ENCODE assay signal across 8 mouse cellular contexts in the genomic region with DNA sequence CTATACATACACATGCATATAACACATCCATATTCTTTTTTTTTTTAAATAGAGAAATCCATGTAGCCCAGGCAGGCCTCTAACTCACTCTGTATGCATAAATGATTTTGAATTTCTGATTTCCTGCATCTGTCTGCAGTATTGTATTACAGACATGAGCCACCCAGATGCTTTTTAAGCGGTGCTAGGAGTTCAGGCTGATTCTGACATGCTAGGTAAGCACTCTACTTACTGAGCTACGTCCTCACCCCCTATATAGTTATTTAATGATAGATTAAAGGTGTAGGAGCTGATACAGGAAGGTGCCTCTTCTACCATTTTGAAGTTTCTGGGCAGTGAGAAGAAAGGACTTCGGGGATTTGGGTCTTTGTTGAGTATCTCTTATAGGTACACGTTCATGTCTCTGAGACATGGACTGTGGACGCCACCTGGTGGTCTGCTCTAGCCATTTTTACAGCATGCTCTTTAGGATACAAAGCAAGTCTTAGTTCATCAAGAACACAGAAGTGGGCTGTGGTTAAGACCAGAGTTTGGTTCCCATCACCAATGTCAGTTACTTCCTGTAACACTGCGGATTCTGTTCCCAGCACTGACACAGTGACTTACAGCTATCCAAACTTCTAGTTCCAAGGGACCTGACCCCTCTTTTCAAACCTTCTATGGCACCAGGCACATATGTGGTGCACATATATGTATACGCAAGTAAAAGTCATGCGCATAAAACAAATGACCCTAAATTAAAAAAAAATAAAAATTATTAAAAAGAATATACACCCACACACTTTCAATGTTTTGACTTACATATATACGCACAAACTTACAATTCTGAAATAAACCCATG. TPM values are rescaled to one million over a fixed set of nuclear protein-coding genes. Genes with fewer than 3 reads are reported as not detected.
DNase-seq lines count a peak whose midpoint lies in the region; ATAC-seq and TF ChIP-seq lines count a peak whose summit lies in the region.

No protein-coding gene starts in this region.

- no peaks in the 10 kb centered on the region for H3K4me1 ChIP-seq in heart, adult 2 months (ENCODE audit: control insufficient read depth, insufficient read depth, low read length)
- H3K4me1 ChIP-seq in heart, embryonic 11.5 days (ENCODE audit: control insufficient read depth, insufficient read depth, low read length), result no peaks in the 10 kb centered on the region
- no peaks in the 10 kb centered on the region for H3K4me1 ChIP-seq in intestine, postnatal 0 days (replicated peaks; ENCODE audit: control insufficient read depth, insufficient read depth, low read length)
- no peaks in the 10 kb centered on the region for H3K4me1 ChIP-seq in midbrain, embryonic 14.5 days (ENCODE audit: control insufficient read depth, insufficient read depth, low read length)

- no peaks in the 10 kb centered on the region for H3K36me3 ChIP-seq in heart, adult 2 months (ENCODE audit: control insufficient read depth, insufficient read depth, low read length)
- no peaks in the 10 kb centered on the region for H3K36me3 ChIP-seq in heart, embryonic 11.5 days (ENCODE audit: control insufficient read depth, insufficient read depth, low read length)
- no peaks in the 10 kb centered on the region for H3K36me3 ChIP-seq in intestine, postnatal 0 days (ENCODE audit: control insufficient read depth, insufficient read depth)
- H3K36me3 ChIP-seq in midbrain, embryonic 14.5 days (ENCODE audit: control insufficient read depth, insufficient read depth, low read length), result no peaks in the 10 kb centered on the region

- ATAC-seq in heart, embryonic 11.5 days (replicated peaks; ENCODE audit: insufficient number of reproducible peaks, low FRiP score, low TSS enrichment), result no peak
- ATAC-seq in intestine, postnatal 0 days, result no peak
- no peak; the same call in 1 of the 2 replicates for ATAC-seq in midbrain, embryonic 14.5 days (ENCODE audit: low FRiP score, low TSS enrichment)

- TF ChIP-seq POLR2A in heart, adult 2 months (IDR thresholded peaks at IDR 0.05; ENCODE audit: insufficient read depth, low read depth, low read length), result no peak

- H3K4me2 ChIP-seq in heart, embryonic 11.5 days, result no peak overlapping the region
- H3K4me2 ChIP-seq in intestine, postnatal 0 days (replicated peaks; ENCODE audit: low read depth), result no peak overlapping the region
- H3K4me2 ChIP-seq in midbrain, embryonic 14.5 days (ENCODE audit: low read length), result no peak overlapping the region

- intact Hi-C loops in heart, adult 2 months (cut with DNase I), result loop anchor here (1.0 to 10.0 kb wide), 2 partner anchors 319 to 641 kb away; no protein-coding TSS in a partner anchor
- intact Hi-C loops in left cerebral cortex, postnatal 25 days (cut with DNase I), result loop anchor here (1.0 to 10.0 kb wide), 3 partner anchors 75 to 641 kb away; partner anchors contain the start of gene Bhlhe40

- H3K9ac ChIP-seq in heart, adult 2 months (ENCODE audit: low read depth, low read length), result no peak overlapping the region
- no peak overlapping the region for H3K9ac ChIP-seq in heart, embryonic 11.5 days (ENCODE audit: low read depth, low read length)
- no peak overlapping the region for H3K9ac ChIP-seq in intestine, postnatal 0 days (ENCODE audit: low read depth, low read length)
- H3K9ac ChIP-seq in midbrain, embryonic 14.5 days (replicated peaks; ENCODE audit: low read length), result no peak overlapping the region

- no peak for TF ChIP-seq EP300 in heart, adult 2 months (IDR thresholded peaks at IDR 0.05; ENCODE audit: insufficient read depth, low read depth, low read length)

- WGBS in heart, adult 2 months, result 49% methylated on average over 9 of the region's 9 CpGs
- 52% methylated on average over 9 of the region's 9 CpGs for WGBS in heart, embryonic 11.5 days (ENCODE audit: insufficient replicate concordance)
- 44% methylated on average over 9 of the region's 9 CpGs for WGBS in intestine, postnatal 0 days
- WGBS in midbrain, embryonic 14.5 days, result 52% methylated on average over 9 of the region's 9 CpGs

- no peak overlapping the region for H3K4me3 ChIP-seq in heart, adult 2 months
- no peak overlapping the region for H3K4me3 ChIP-seq in heart, embryonic 11.5 days (ENCODE audit: low read depth, low read length)
- no peak overlapping the region for H3K4me3 ChIP-seq in intestine, postnatal 0 days (ENCODE audit: low read depth, low read length)
- no peak overlapping the region for H3K4me3 ChIP-seq in midbrain, embryonic 14.5 days (replicated peaks; ENCODE audit: low read depth, low read length)

- no peaks in the 10 kb centered on the region for H3K79me2 ChIP-seq in heart, adult 2 months (replicated peaks; ENCODE audit: control insufficient read depth, insufficient read depth, low read length)

- no peak overlapping the region for H3K27ac ChIP-seq in heart, adult 2 months
- H3K27ac ChIP-seq in heart, embryonic 11.5 days (ENCODE audit: low read depth, low read length), result no peak overlapping the region
- no peak overlapping the region for H3K27ac ChIP-seq in intestine, postnatal 0 days (ENCODE audit: low read depth, low read length)
- no peak overlapping the region for H3K27ac ChIP-seq in midbrain, embryonic 14.5 days (replicated peaks; ENCODE audit: low read depth, low read length)

- peak; percentile 64 to 73 for DNase-seq in heart, adult 2 months
- peak; percentile 76 for DNase-seq in cerebellum, adult 9-10 months
- peak; percentile 63 to 76 for DNase-seq in frontal cortex, postnatal 10 days (ENCODE audit: low spot score in 2 of 2)
- DNase-seq in left cerebral cortex, postnatal 25 days (ENCODE audit: low spot score in 2 of 2), result peak; percentile 79 to 92
- DNase-seq in midbrain, embryonic 14.5 days, result peak; percentile 91
- peak; percentile 36 for DNase-seq in spleen, adult 12 weeks (ENCODE audit: low spot score)

- H3K9me3 ChIP-seq in heart, embryonic 11.5 days (replicated peaks; ENCODE audit: control insufficient read depth, low read length), result no peaks in the 10 kb centered on the region
- no peaks in the 10 kb centered on the region for H3K9me3 ChIP-seq in intestine, postnatal 0 days (ENCODE audit: control insufficient read depth)
- no peaks in the 10 kb centered on the region for H3K9me3 ChIP-seq in midbrain, embryonic 14.5 days (ENCODE audit: control insufficient read depth, low read length)

- peak; percentile 84 for TF ChIP-seq CTCF in heart, adult 2 months (IDR thresholded peaks at IDR 0.05)
- TF ChIP-seq CTCF in intestine, postnatal 0 days (IDR thresholded peaks at IDR 0.05; ENCODE audit: low read depth), result peak; percentile 91

- no peaks in the 10 kb centered on the region for H3K27me3 ChIP-seq in heart, adult 2 months (ENCODE audit: control insufficient read depth, insufficient read depth, low read length)
- no peaks in the 10 kb centered on the region for H3K27me3 ChIP-seq in heart, embryonic 11.5 days (ENCODE audit: control insufficient read depth, insufficient read depth, low read length)
- H3K27me3 ChIP-seq in intestine, postnatal 0 days (replicated peaks; ENCODE audit: control insufficient read depth, insufficient read depth, low read length), result no peaks in the 10 kb centered on the region
- H3K27me3 ChIP-seq in midbrain, embryonic 14.5 days (ENCODE audit: control insufficient read depth, insufficient read depth, low read length), result no peaks in the 10 kb centered on the region

RNA-seq across cellular contexts. Expression of gene Arl8b, which starts 46.8 kb away (rescaled TPM):
- total RNA-seq in heart, adult 2 months (2021), result 100 to 1,000 TPM in 1 of 2 experiments, 10 to 100 TPM in 1; 93.0 to 101 TPM
- polyA plus RNA-seq in heart, adult 2 months (2012; rRNA removed), result 21.5 and 39.1 TPM in 2 replicates
- polyA plus RNA-seq in heart, embryonic 11.5 days (2014; fragmentation: Nextera tagmentation; extraction: Ambion mirVana), result 68.4 and 79.3 TPM in 2 replicates
- polyA plus RNA-seq in intestine, postnatal 0 days (2015; fragmentation: Nextera tagmentation; extraction: Ambion mirVana), result 59.5 and 59.6 TPM in 2 replicates
- total RNA-seq in left cerebral cortex, postnatal 25 days (2021), result 100 to 1,000 TPM; 208 to 216 TPM
- polyA plus RNA-seq in midbrain, embryonic 14.5 days (2014; fragmentation: Nextera tagmentation; extraction: Ambion mirVana), result 98.8 and 113 TPM in 2 replicates

Comparison
In these comparisons a context has a peak if more than half of its experiments do, and no peak if none do; other contexts are left out.
1. DNase-seq: peak in every context shown above with its lines; median percentile 91 in midbrain, embryonic 14.5 days; 86 in left cerebral cortex, postnatal 25 days; 76 in cerebellum, adult 9-10 months; 70 in frontal cortex, postnatal 10 days; 68 in heart, adult 2 months; 36 in spleen, adult 12 weeks.